Mouse (Mus musculus) midbrain, embryonic 14.5 days (tissue): Measurements from ENCODE around the gene Chrna5. TPM values are rescaled to one million over a fixed set of nuclear protein-coding genes. Genes with fewer than 3 reads are reported as not detected.

Source experiments
- ATAC-seq: fragments of 200-750 bp; cut with Nextera tagmentation; 2 replicates; pipeline ENCODE4 v1.8.0; 2017; ENCODE audit warnings: moderate number of reproducible peaks, moderate library complexity; ENCODE audit not compliant: low FRiP score, low TSS enrichment
- DNase-seq: peaks from one replicate; pipeline ENCODE4 v3.0.0-alpha.2; 2015
- H3K27ac ChIP-seq: fragments of 300-500 bp; sonication (generic); replicated peaks from 2 replicates; pipeline ENCODE4 v1.5.1; 2014; ENCODE audit warnings: mild to moderate bottlenecking, low read depth, low read length, moderate library complexity
- H3K27me3 ChIP-seq: fragments of 300-500 bp; sonication (generic); 2 replicates; pipeline ENCODE4 v1.6.1; 2014; ENCODE audit warnings: low read length, control low read depth, mixed read lengths; ENCODE audit not compliant: control insufficient read depth, insufficient read depth
- H3K36me3 ChIP-seq: fragments of 300-500 bp; sonication (generic); 2 replicates; pipeline ENCODE4 v1.6.1; 2014; ENCODE audit warnings: low read length, control low read depth; ENCODE audit not compliant: control insufficient read depth, insufficient read depth
- H3K4me1 ChIP-seq: fragments of 300-500 bp; sonication (generic); 2 replicates; pipeline ENCODE4 v1.6.1; 2014; ENCODE audit warnings: mild to moderate bottlenecking, antibody characterized with exemption, low read length, control low read depth; ENCODE audit not compliant: control insufficient read depth, insufficient read depth
- H3K4me2 ChIP-seq: fragments of 300-500 bp; sonication (generic); 2 replicates; pipeline ENCODE4 v1.6.1; 2014; ENCODE audit warnings: mild to moderate bottlenecking, low read length, moderate library complexity
- H3K4me3 ChIP-seq: fragments of 300-500 bp; sonication (generic); replicated peaks from 2 replicates; pipeline ENCODE4 v1.5.1; 2014; ENCODE audit warnings: low read depth, low read length
- H3K9ac ChIP-seq: fragments of 300-500 bp; sonication (generic); replicated peaks from 2 replicates; pipeline ENCODE4 v1.6.1; 2014; ENCODE audit warnings: mild to moderate bottlenecking, low read length, moderate library complexity
- H3K9me3 ChIP-seq: fragments of 300-500 bp; sonication (generic); 2 replicates; pipeline ENCODE4 v1.6.1; 2016; ENCODE audit warnings: low read length, control low read depth, mixed read lengths; ENCODE audit not compliant: control insufficient read depth
- WGBS: fragments of 180-500 bp; shearing (Covaris S2); extraction: QIAGEN DNeasy Blood & Tissue Kit; methylation state at CpG from one replicate; pipeline ENCODE4 v1.1.7; 2014; 5-methylcytosine and 5-hydroxymethylcytosine counted together
- polyA plus RNA-seq: library from polyadenylated mRNA; unstranded; fragments of >200 nt; fragmentation: Nextera tagmentation; extraction: Ambion mirVana; gene quantifications from 2 replicates; pipeline ENCODE4 v1.2.1, GENCODE M21; 2014

Chrna5 gene
- polyA plus RNA-seq, 1 experiment from 2014 or later: 8.0 TPM

GRCm38 (mm10) chr9:54961059-54961458 is 19.6 kb upstream of the Chrna5 start:
- 98% methylated on average over 4 of the region's 4 CpGs for WGBS
- DNase-seq (no peak), ATAC-seq (no peak)
- no peak overlapping the region for H3K4me3 ChIP-seq
- H3K27me3 ChIP-seq: no peaks in the 10 kb centered on the region
- H3K9ac ChIP-seq: no peak overlapping the region
- H3K9me3 ChIP-seq: no peaks in the 10 kb centered on the region
- no peak overlapping the region for H3K27ac ChIP-seq
- no peaks in the 10 kb centered on the region for H3K4me1 ChIP-seq
- peaks cover 39% of the 10 kb centered on the region for H3K36me3 ChIP-seq
- no peak overlapping the region for H3K4me2 ChIP-seq

- H3K36me3 ChIP-seq: peaks cover 15% of the 10 kb centered on the region
- no peak overlapping the region for H3K9ac ChIP-seq
- H3K27me3 ChIP-seq: no peaks in the 10 kb centered on the region
- no peak overlapping the region for H3K27ac ChIP-seq
- H3K4me3 ChIP-seq: no peak overlapping the region
- H3K4me1 ChIP-seq: no peaks in the 10 kb centered on the region
- no peaks in the 10 kb centered on the region for H3K9me3 ChIP-seq
- no peak for ATAC-seq
- no peak overlapping the region for H3K4me2 ChIP-seq
- no peak for DNase-seq
Measured at GRCm38 (mm10) chr9:54963669-54964068, 17.0 kb upstream of the Chrna5 start.

DNA sequence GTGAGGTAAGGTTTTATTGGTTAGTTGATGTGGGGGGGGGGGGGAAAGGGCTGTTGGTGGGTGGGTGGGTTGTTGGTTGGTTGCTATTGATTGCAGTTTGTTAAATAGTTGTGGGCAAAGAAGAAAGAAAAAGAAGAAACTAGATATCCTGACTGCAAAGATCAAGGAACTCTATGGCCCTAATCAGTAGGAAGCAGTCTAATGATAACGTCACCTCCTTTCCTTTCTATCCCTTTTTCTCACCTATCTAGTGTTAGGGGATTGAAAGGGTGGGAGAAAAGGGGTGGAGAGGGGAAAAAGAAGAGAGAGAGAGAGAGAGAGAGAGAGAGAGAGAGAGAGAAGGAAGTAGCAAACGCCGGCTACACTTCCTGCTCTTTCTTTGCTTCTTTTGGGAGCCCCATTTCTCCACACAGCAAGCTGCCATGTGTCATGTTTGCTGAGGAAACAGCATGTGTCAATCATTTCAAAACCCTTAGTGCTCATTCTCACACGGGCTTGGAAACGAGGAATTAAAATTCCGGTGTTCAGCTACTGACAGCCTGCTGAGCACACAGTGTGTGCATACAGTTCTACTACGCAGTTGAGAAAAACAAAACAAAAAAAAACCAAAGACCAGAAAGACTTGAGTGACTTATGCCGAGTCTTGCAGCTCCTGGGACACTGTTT is 10.6 kb upstream of the Chrna5 start:
- no peak overlapping the region for H3K4me2 ChIP-seq
- H3K36me3 ChIP-seq: no peaks in the 10 kb centered on the region
- no peak for DNase-seq
- no peaks in the 10 kb centered on the region for H3K9me3 ChIP-seq
- no peaks in the 10 kb centered on the region for H3K4me1 ChIP-seq
- H3K27me3 ChIP-seq: no peaks in the 10 kb centered on the region
- 72% methylated on average over 8 of the region's 8 CpGs for WGBS
- H3K27ac ChIP-seq: no peak overlapping the region
- ATAC-seq: no peak
- H3K9ac ChIP-seq: no peak overlapping the region
- H3K4me3 ChIP-seq: no peak overlapping the region

GRCm38 (mm10) chr9:54981291-54982191 is 861 bp downstream of the Chrna5 start:
- peak overlapping the region; percentile 51 for H3K9ac ChIP-seq
- peak overlapping the region; percentile 80 for H3K4me2 ChIP-seq
- H3K9me3 ChIP-seq: no peaks in the 10 kb centered on the region
- no peaks in the 10 kb centered on the region for H3K36me3 ChIP-seq
- peak overlapping the region; percentile 45; the same call in 1 of the 2 replicates for H3K27ac ChIP-seq
- peaks cover 13% of the 10 kb centered on the region; the same call in 1 of the 2 replicates for H3K4me1 ChIP-seq
- DNase-seq (peak; percentile 81), ATAC-seq (peak; percentile 88)
- under 1% methylated on average over 79 of the region's 85 CpGs for WGBS
- peak overlapping the region; percentile 50 for H3K4me3 ChIP-seq
- peaks cover 29% of the 10 kb centered on the region for H3K27me3 ChIP-seq

GRCm38 (mm10) chr9:54982401-54982800 is 1.7 kb downstream of the Chrna5 start:
- H3K27me3 ChIP-seq: peaks cover 29% of the 10 kb centered on the region
- H3K4me2 ChIP-seq: peak overlapping the region; percentile 80
- no peak overlapping the region for H3K27ac ChIP-seq
- no peaks in the 10 kb centered on the region for H3K9me3 ChIP-seq
- ATAC-seq (no peak), DNase-seq (peak; percentile 10)
- no peak overlapping the region for H3K9ac ChIP-seq
- peak overlapping the region; percentile 50 for H3K4me3 ChIP-seq
- no peaks in the 10 kb centered on the region for H3K36me3 ChIP-seq
- H3K4me1 ChIP-seq: peaks cover 13% of the 10 kb centered on the region; the same call in 1 of the 2 replicates
- 5% methylated on average over 7 of the region's 7 CpGs for WGBS

GRCm38 (mm10) chr9:54990362-54990761 is 9.7 kb downstream of the Chrna5 start:
- no peak overlapping the region for H3K4me2 ChIP-seq
- H3K9me3 ChIP-seq: no peaks in the 10 kb centered on the region
- H3K36me3 ChIP-seq: no peaks in the 10 kb centered on the region
- H3K4me1 ChIP-seq: no peaks in the 10 kb centered on the region
- 84% methylated on average over 3 of the region's 3 CpGs for WGBS
- H3K9ac ChIP-seq: no peak overlapping the region
- H3K4me3 ChIP-seq: no peak overlapping the region
- H3K27me3 ChIP-seq: no peaks in the 10 kb centered on the region
- no peak overlapping the region for H3K27ac ChIP-seq
- ATAC-seq (no peak), DNase-seq (no peak)

GRCm38 (mm10) chr9:54994381-54994780 is 13.7 kb downstream of the Chrna5 start:
- DNase-seq (no peak), ATAC-seq (no peak)
- no peak overlapping the region for H3K9ac ChIP-seq
- no peak overlapping the region for H3K4me2 ChIP-seq
- WGBS: 51% methylated on average over 3 of the region's 3 CpGs
- H3K4me3 ChIP-seq: no peak overlapping the region
- no peaks in the 10 kb centered on the region for H3K27me3 ChIP-seq
- H3K9me3 ChIP-seq: no peaks in the 10 kb centered on the region
- H3K27ac ChIP-seq: no peak overlapping the region
- no peaks in the 10 kb centered on the region for H3K4me1 ChIP-seq
- H3K36me3 ChIP-seq: no peaks in the 10 kb centered on the region

GRCm38 (mm10) chr9:54995645-54996044 is 15.0 kb downstream of the Chrna5 start:
- no peaks in the 10 kb centered on the region for H3K4me1 ChIP-seq
- H3K36me3 ChIP-seq: no peaks in the 10 kb centered on the region
- no peaks in the 10 kb centered on the region for H3K9me3 ChIP-seq
- H3K27me3 ChIP-seq: no peaks in the 10 kb centered on the region
- WGBS: 87% methylated on average over 3 of the region's 3 CpGs
- H3K4me3 ChIP-seq: no peak overlapping the region
- no peak for DNase-seq
- no peak overlapping the region for H3K27ac ChIP-seq
- ATAC-seq: no peak
- no peak overlapping the region for H3K9ac ChIP-seq
- no peak overlapping the region for H3K4me2 ChIP-seq
